Mouse (Mus musculus) MEL (cell line): ENCODE results near the gene Cntnap2.

Experiments
- CTCF ChIP-seq, 3 experiments: IDR thresholded peaks in 2 of 3; conservative IDR thresholded peaks in 1 of 3; 2 replicates each; pipeline ENCODE4 v1.5.1; 2011 to 2012; ENCODE audit warnings: low read length in 3 of 3, low read depth in 2 of 3, mild to moderate bottlenecking in 2 of 3, improper control_type of control experiment in 1 of 3, inconsistent platforms in 1 of 3, mixed read lengths in 1 of 3, moderate library complexity in 1 of 3; ENCODE audit not compliant: control insufficient read depth in 1 of 3, insufficient read depth in 1 of 3, poor library complexity in 1 of 3, severe bottlenecking in 1 of 3
- ETS1 ChIP-seq: IDR thresholded peaks from 2 replicates; pipeline ENCODE4 v1.6.1; 2012; ENCODE audit warnings: low read depth, mild to moderate bottlenecking, inconsistent platforms, low read length, improper control_type of control experiment, moderate library complexity
- HCFC1 ChIP-seq: IDR thresholded peaks from 2 replicates; pipeline ENCODE4 v1.6.1; 2012; ENCODE audit warnings: low read depth, mild to moderate bottlenecking, inconsistent platforms, low read length, improper control_type of control experiment, moderate library complexity
- POLR2A ChIP-seq, 2 experiments: IDR thresholded peaks; 2 replicates each; pipeline ENCODE4 v1.6.1; 2011 to 2012; ENCODE audit warnings: low read length in 2 of 2, mild to moderate bottlenecking in 2 of 2, control low read depth in 1 of 2, improper control_type of control experiment in 1 of 2, low read depth in 1 of 2, moderate library complexity in 1 of 2; ENCODE audit not compliant: control insufficient read depth in 1 of 2, insufficient read depth in 1 of 2, poor library complexity in 1 of 2
- TCF12 ChIP-seq: IDR thresholded peaks from 2 replicates; pipeline ENCODE4 v1.6.1; 2014; ENCODE audit warnings: low read depth, mild to moderate bottlenecking, inconsistent platforms, low read length, improper control_type of control experiment, moderate library complexity
- UBTF ChIP-seq: IDR thresholded peaks from 2 replicates; pipeline ENCODE4 v1.6.1; 2012; ENCODE audit warnings: low read depth, mild to moderate bottlenecking, inconsistent platforms, low read length, improper control_type of control experiment, moderate library complexity, borderline replicate concordance; ENCODE audit not compliant: insufficient read depth
- ZNF384 ChIP-seq: IDR thresholded peaks from 2 replicates; pipeline ENCODE4 v1.6.1; 2012; ENCODE audit warnings: low read depth, mild to moderate bottlenecking, inconsistent platforms, low read length, improper control_type of control experiment

DNA sequence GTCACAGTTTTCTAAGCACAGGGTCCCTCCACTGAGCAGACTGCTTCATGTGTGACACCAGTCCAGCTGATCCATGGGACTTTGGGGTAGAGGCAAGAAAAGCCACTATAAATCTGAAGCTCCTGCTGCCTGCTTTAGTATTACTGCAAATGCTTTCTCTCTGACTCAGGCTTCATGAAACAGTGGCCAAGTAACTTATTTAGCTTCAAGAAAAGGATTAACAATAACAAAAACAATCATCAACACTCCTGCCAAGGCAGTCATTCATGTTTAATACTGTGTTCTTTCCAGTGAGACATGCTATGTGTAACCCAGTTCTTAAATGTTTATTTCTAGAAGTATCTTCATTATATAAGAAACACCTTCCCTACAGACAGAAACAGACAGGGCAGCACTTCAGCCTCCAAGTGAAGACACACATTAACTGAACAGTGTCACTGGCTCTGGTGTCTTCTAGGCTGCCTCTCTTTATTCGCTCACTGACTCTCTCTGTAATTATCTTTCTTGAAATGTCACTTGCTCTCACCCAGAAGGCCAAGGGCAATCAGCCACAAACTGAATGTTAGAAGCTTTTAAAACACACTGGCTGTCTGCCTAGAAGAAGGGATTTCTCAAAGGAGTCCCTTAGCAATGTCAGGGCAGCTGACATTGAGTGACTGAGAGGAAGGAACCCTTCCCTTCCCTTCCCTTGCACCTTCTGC lies 1955.9 kb downstream of the Cntnap2 start:
- no peak for TF ChIP-seq HCFC1
- no peak for TF ChIP-seq ZNF384
- no peak for TF ChIP-seq CTCF (IDR thresholded peaks at IDR 0.05 in 2 of 3, conservative IDR thresholded peaks at IDR 0.05 in 1 of 3; ENCODE audit: control insufficient read depth in 1 of 3, insufficient read depth in 1 of 3, low read depth in 2 of 3, low read length in 3 of 3, poor library complexity in 1 of 3, severe bottlenecking in 1 of 3)
- no peak for TF ChIP-seq ETS1
- TF ChIP-seq POLR2A (IDR thresholded peaks at IDR 0.05; ENCODE audit: control insufficient read depth in 1 of 2, insufficient read depth in 1 of 2, low read depth in 1 of 2, low read length in 2 of 2, poor library complexity in 1 of 2): no peak
- no peak for TF ChIP-seq UBTF
- TF ChIP-seq TCF12: no peak
